Mouse (Mus musculus): ENCODE results near the gene Fam129b. TPM values are rescaled to one million over a fixed set of nuclear protein-coding genes. Genes with fewer than 3 reads are reported as not detected.

Fam129b gene
- total and polyA plus RNA-seq, 3 experiments = 0.26 to 0.55 (median 0.50) TPM

GRCm38 (mm10) chr2:32966689-32967631 is 91.0 kb downstream of the Fam129b start (continued):
- peak; percentile 90 for TF ChIP-seq HCFC1 (IDR thresholded peaks at IDR 0.05; ENCODE audit: low read depth, low read length)
- TF ChIP-seq TCF12 (IDR thresholded peaks at IDR 0.05; ENCODE audit: low read depth, low read length) = peak; percentile 93
- TF ChIP-seq ZMIZ1 (IDR thresholded peaks at IDR 0.05; ENCODE audit: low read depth, low read length) = peak; percentile 90
- peak; percentile 85 for TF ChIP-seq MYC (IDR thresholded peaks at IDR 0.05; ENCODE audit: low read depth, low read length)
- TF ChIP-seq UBTF (IDR thresholded peaks at IDR 0.05; ENCODE audit: low read depth, low read length) = peak; percentile 67
- TF ChIP-seq CHD1 (IDR thresholded peaks at IDR 0.05; ENCODE audit: low read depth, low read length) = no peak
- peak; percentile 57; the same call in 1 of the 2 replicates for TF ChIP-seq MEF2A (IDR thresholded peaks at IDR 0.05; ENCODE audit: borderline replicate concordance, low read depth, low read length)
- peak; percentile 95 for TF ChIP-seq ELF1 (IDR thresholded peaks at IDR 0.05; ENCODE audit: low read depth, low read length)
- TF ChIP-seq MAFK (IDR thresholded peaks at IDR 0.05; ENCODE audit: insufficient replicate concordance, low read length) = no peak

- Histone ChIP-seq H3K27ac (ENCODE audit: insufficient read depth, low read depth) (no peak overlapping the region), H3K27me3 (replicated peaks) (no peaks in the 10 kb centered on the region), H3K9ac (ENCODE audit: insufficient read depth, low read depth) (no peak overlapping the region), H3K36me3 (replicated peaks in 1 of 2; ENCODE audit: control insufficient read depth in 1 of 2, insufficient read depth in 1 of 2, low read length in 1 of 2) (peaks cover 18 to 38% of the 10 kb centered on the region in 2 experiments), H3K4me3 (replicated peaks in 1 of 3; ENCODE audit: low read depth in 2 of 3, low read length in 2 of 3, poor library complexity in 1 of 3) (no peak overlapping the region), H3K4me2 (ENCODE audit: insufficient read depth, low read depth, poor library complexity, severe bottlenecking) (no peak overlapping the region), H3K79me2 (replicated peaks; ENCODE audit: control insufficient read depth, extremely low read depth, insufficient read depth, poor library complexity, severe bottlenecking) (peaks cover 19% of the 10 kb centered on the region), H3K4me1 (ENCODE audit: control insufficient read depth in 1 of 2, insufficient read depth in 2 of 2) (peaks cover 2 to 34% of the 10 kb centered on the region in 2 experiments; a peak in 3 of 4 replicates), H3K9me3 (replicated peaks; ENCODE audit: low read length) (no peaks in the 10 kb centered on the region)
- in situ Hi-C loops (cut with MboI; ENCODE audit: low pct_ligation_motif_present, low pct_unique_long_range_greater_than_20kb, low sequenced_read_pairs) = no loop called here
- no peak for DNase-seq (ENCODE audit: extremely low read depth)
- dilution Hi-C loops (cut with MboI; ENCODE audit: extremely low pct_ligation_motif_present, extremely low pct_unique_long_range_greater_than_20kb, low sequenced_read_pairs) = no loop called here
- TF ChIP-seq NRF1 (IDR thresholded peaks at IDR 0.05; ENCODE audit: low read depth, low read length) = no peak
- no peak for TF ChIP-seq ZKSCAN1 (IDR thresholded peaks at IDR 0.05; ENCODE audit: borderline replicate concordance, low read depth, low read length)
- TF ChIP-seq MYC (IDR thresholded peaks at IDR 0.05; ENCODE audit: low read depth, low read length) = no peak
- no peak for TF ChIP-seq MAZ (IDR thresholded peaks at IDR 0.05; ENCODE audit: low read depth, low read length)
Observed at GRCm38 (mm10) chr2:32968024-32968614, 92.2 kb downstream of the Fam129b start.

GRCm38 (mm10) chr2:32969326-32969725 is 93.4 kb downstream of the Fam129b start:
- Histone ChIP-seq H3K9me3 (replicated peaks; ENCODE audit: low read length) (no peaks in the 10 kb centered on the region), H3K27me3 (replicated peaks) (no peaks in the 10 kb centered on the region), H3K9ac (ENCODE audit: insufficient read depth, low read depth) (no peak overlapping the region), H3K27ac (ENCODE audit: insufficient read depth, low read depth) (no peak overlapping the region), H3K4me2 (ENCODE audit: insufficient read depth, low read depth, poor library complexity, severe bottlenecking) (no peak overlapping the region), H3K4me3 (replicated peaks in 1 of 3; ENCODE audit: low read depth in 2 of 3, low read length in 2 of 3, poor library complexity in 1 of 3) (no peak overlapping the region), H3K4me1 (ENCODE audit: control insufficient read depth in 1 of 2, insufficient read depth in 2 of 2) (peaks cover 0 to 28% of the 10 kb centered on the region in 2 experiments; a peak in 2 of 4 replicates), H3K36me3 (replicated peaks in 1 of 2; ENCODE audit: control insufficient read depth in 1 of 2, insufficient read depth in 1 of 2, low read length in 1 of 2) (peaks cover 6 to 31% of the 10 kb centered on the region in 2 experiments), H3K79me2 (replicated peaks; ENCODE audit: control insufficient read depth, extremely low read depth, insufficient read depth, poor library complexity, severe bottlenecking) (peaks cover 7% of the 10 kb centered on the region; the same call in 1 of the 2 replicates)
- DNase-seq (ENCODE audit: extremely low read depth) = no peak
- no peak for TF ChIP-seq BHLHE40 (IDR thresholded peaks at IDR 0.05; ENCODE audit: low read depth, low read length)
- TF ChIP-seq RAD21 (IDR thresholded peaks at IDR 0.05; ENCODE audit: low read depth, low read length) = no peak
- TF ChIP-seq PAX5 (IDR thresholded peaks at IDR 0.05; ENCODE audit: low read length) = no peak
- TF ChIP-seq IRF4 (IDR thresholded peaks at IDR 0.05; ENCODE audit: low read depth, low read length) = no peak
- TF ChIP-seq USF2 (conservative IDR thresholded peaks at IDR 0.05; ENCODE audit: low read depth, low read length) = no peak
- no peak for TF ChIP-seq GABPA (IDR thresholded peaks at IDR 0.05; ENCODE audit: insufficient replicate concordance, low read depth, low read length)
- TF ChIP-seq SIN3A (IDR thresholded peaks at IDR 0.05; ENCODE audit: low read length) = no peak
- no peak for TF ChIP-seq MAFK (IDR thresholded peaks at IDR 0.05; ENCODE audit: insufficient replicate concordance, low read length)
- TF ChIP-seq POLR2AphosphoS2 (IDR thresholded peaks at IDR 0.05; ENCODE audit: low read depth, low read length) = no peak
- no peak for TF ChIP-seq HCFC1 (IDR thresholded peaks at IDR 0.05; ENCODE audit: low read depth, low read length)
- no peak for TF ChIP-seq MAZ (IDR thresholded peaks at IDR 0.05; ENCODE audit: low read depth, low read length)
- no peak for TF ChIP-seq ELF1 (IDR thresholded peaks at IDR 0.05; ENCODE audit: low read depth, low read length)
- TF ChIP-seq EP300 (IDR thresholded peaks at IDR 0.05; ENCODE audit: low read length) = no peak
- no peak for TF ChIP-seq CHD1 (IDR thresholded peaks at IDR 0.05; ENCODE audit: low read depth, low read length)
- TF ChIP-seq MEF2A (IDR thresholded peaks at IDR 0.05; ENCODE audit: borderline replicate concordance, low read depth, low read length) = no peak
- TF ChIP-seq MYC (IDR thresholded peaks at IDR 0.05; ENCODE audit: low read depth, low read length) = no peak
- no peak for TF ChIP-seq CTCF (conservative IDR thresholded peaks at IDR 0.05 in 1 of 2, IDR thresholded peaks at IDR 0.05 in 1 of 2; ENCODE audit: low read depth in 2 of 2, low read length in 2 of 2)
- TF ChIP-seq UBTF (IDR thresholded peaks at IDR 0.05; ENCODE audit: low read depth, low read length) = no peak
- TF ChIP-seq MXI1 (IDR thresholded peaks at IDR 0.05; ENCODE audit: low read depth, low read length) = no peak
- in situ Hi-C loops (cut with MboI; ENCODE audit: low pct_ligation_motif_present, low pct_unique_long_range_greater_than_20kb, low sequenced_read_pairs) = no loop called here
- dilution Hi-C loops (cut with MboI; ENCODE audit: extremely low pct_ligation_motif_present, extremely low pct_unique_long_range_greater_than_20kb, low sequenced_read_pairs) = no loop called here
